Mouse (Mus musculus) kidney, adult 2 months (tissue): ENCODE measurements at regions not wholly inside any gene's neighbourhood (a gene's known extent, or its start where the extent isn't known, plus 50 kb on each side); places are given as distances from the start of the nearest gene placed in this dataset.

ENCODE experiments used
- DNase-seq: peaks from one replicate; pipeline ENCODE4 v3.0.0; 2021
- H3K27ac ChIP-seq: fragments of 200-500 bp; 2 replicates; pipeline ENCODE4 v1.5.1; 2012; ENCODE audit warnings: low read depth, low read length, control low read depth, inconsistent platforms; ENCODE audit not compliant: insufficient read depth
- H3K27me3 ChIP-seq: fragments of 200-500 bp; replicated peaks from 2 replicates; pipeline ENCODE4 v1.6.1; 2012; ENCODE audit warnings: mild to moderate bottlenecking, moderate library complexity, low read length, inconsistent platforms; ENCODE audit not compliant: control insufficient read depth, insufficient read depth
- H3K36me3 ChIP-seq: fragments of 200-500 bp; 2 replicates; pipeline ENCODE4 v1.6.1; 2012; ENCODE audit warnings: mild to moderate bottlenecking, moderate library complexity, low read length, inconsistent platforms; ENCODE audit not compliant: control insufficient read depth, insufficient read depth
- H3K4me1 ChIP-seq: fragments of 200-500 bp; 2 replicates; pipeline ENCODE4 v1.6.1; 2011; ENCODE audit warnings: low read length; ENCODE audit not compliant: control insufficient read depth, insufficient read depth
- H3K4me3 ChIP-seq: fragments of 200-500 bp; 2 replicates; pipeline ENCODE4 v1.5.1; 2011; ENCODE audit warnings: mild to moderate bottlenecking, low read depth, low read length, control low read depth; ENCODE audit not compliant: insufficient read depth
- CTCF ChIP-seq: fragments of 200-500 bp; conservative IDR thresholded peaks from 2 replicates; pipeline ENCODE4 v1.5.1; 2011; ENCODE audit warnings: low read depth, mild to moderate bottlenecking, control low read depth, low read length, moderate library complexity, mixed read lengths; ENCODE audit not compliant: insufficient read depth, insufficient read length
- POLR2A ChIP-seq: fragments of 200-500 bp; IDR thresholded peaks from one replicate; pipeline ENCODE4 v1.6.1; 2011; ENCODE audit warnings: low read depth, low read length, control low read depth
- WGBS: fragments of 180-500 bp; shearing (Covaris S2); methylation state at CpG from one replicate; pipeline ENCODE4 v1.1.7; 2018; 5-methylcytosine and 5-hydroxymethylcytosine counted together

DNA sequence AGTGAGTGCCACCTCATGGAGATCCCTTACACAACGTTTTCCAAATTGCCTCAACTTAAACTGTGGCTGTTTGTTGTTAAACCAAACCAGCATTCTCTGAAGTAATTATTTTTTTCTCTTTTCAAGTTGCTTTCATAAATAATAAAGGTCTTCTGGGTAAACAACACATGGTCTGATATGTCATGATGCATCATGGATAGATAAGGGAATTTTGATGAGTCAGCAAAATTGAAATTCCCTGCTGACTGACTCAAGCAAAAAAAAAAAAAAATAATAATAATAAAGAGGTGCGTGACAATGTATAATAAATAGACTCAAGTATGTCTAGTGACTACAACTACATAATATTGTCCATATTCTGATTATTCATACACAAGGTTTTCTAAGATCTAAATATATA, 201.8 kb downstream of the Adgb start:
- WGBS: 85% methylated on average over 2 of the region's 2 CpGs

DNA sequence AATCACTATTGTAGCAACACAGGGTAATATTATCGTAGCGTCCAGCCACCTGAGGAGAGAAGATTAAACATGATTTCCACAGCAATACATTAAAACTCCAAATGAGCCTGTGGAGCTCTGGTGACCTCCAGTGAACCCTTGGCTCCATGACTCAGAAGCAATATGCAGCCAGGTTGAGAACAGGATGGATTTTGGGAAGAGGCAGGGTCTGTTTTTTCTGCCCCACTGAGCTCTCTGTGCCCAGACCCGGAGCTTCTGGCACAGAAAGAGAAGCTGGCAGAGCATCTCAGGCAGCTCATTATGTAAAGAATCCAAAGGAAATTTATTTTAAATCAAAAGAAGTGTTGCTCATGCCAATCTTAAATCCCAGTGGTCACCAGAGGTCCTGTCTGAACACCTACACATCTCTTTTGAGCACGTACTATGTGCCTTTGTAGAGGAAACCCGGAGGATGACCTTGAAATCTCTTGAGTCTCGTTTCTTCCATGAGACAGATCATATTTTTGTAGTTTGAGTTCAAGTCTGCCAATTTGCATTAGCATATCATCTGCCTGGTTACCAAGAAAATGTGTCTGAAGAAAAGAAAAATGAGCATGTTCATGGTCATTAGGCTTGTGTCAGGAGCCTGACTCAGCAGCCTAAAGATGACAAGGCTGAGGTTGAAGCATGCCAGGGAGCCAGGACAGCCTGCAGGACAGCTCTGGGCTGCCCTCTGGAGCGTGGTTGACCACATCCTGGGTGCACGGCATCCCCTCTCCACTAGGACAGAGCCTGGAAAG, 219.4 kb downstream of the Adgb start:
- Histone ChIP-seq H3K36me3 (no peaks in the 10 kb centered on the region), H3K4me1 (no peaks in the 10 kb centered on the region), H3K27ac (no peak overlapping the region), H3K27me3 (no peaks in the 10 kb centered on the region), H3K4me3 (no peak overlapping the region)
- 69% methylated on average over 8 of the region's 8 CpGs for WGBS
- DNase-seq: no peak
- TF ChIP-seq POLR2A (no peak), CTCF (0 out of 2 replicates have a peak, but pooled peaks have one; percentile 8)

More for the DNA sequence above, 201.8 kb downstream of the Adgb start:
- Histone ChIP-seq H3K4me3 (no peak overlapping the region), H3K27ac (no peak overlapping the region), H3K4me1 (no peaks in the 10 kb centered on the region), H3K36me3 (no peaks in the 10 kb centered on the region), H3K27me3 (no peaks in the 10 kb centered on the region)
- DNase-seq: no peak
- TF ChIP-seq POLR2A (no peak), CTCF (no peak)

DNA sequence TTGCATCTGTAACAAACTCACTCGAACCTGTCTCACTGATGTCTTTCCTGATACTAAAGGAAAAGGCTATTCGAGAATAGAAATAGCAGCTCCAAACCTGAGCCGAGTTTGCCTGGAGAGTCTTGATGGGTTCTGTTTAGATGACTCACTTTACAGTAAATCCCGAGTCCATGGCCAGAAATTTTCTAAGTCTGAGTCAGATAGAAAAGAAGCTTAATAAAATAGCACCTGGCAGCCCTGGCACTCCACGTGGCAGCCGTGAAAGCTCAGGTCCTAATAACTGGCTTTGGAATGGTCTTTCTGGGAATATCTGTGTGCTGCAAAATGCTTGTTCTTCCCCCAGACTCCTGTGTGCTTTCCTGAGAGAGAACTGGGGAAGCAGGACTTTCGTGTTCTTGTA, 220.0 kb downstream of the Adgb start:
- H3K4me3 ChIP-seq: no peak overlapping the region
- TF ChIP-seq POLR2A (no peak), CTCF (no peak)
- DNase-seq: no peak
- no peaks in the 10 kb centered on the region for H3K27me3 ChIP-seq
- H3K4me1 ChIP-seq: no peaks in the 10 kb centered on the region
- 71% methylated on average over 7 of the region's 7 CpGs for WGBS
- H3K27ac ChIP-seq: no peak overlapping the region
- H3K36me3 ChIP-seq: no peaks in the 10 kb centered on the region

DNA sequence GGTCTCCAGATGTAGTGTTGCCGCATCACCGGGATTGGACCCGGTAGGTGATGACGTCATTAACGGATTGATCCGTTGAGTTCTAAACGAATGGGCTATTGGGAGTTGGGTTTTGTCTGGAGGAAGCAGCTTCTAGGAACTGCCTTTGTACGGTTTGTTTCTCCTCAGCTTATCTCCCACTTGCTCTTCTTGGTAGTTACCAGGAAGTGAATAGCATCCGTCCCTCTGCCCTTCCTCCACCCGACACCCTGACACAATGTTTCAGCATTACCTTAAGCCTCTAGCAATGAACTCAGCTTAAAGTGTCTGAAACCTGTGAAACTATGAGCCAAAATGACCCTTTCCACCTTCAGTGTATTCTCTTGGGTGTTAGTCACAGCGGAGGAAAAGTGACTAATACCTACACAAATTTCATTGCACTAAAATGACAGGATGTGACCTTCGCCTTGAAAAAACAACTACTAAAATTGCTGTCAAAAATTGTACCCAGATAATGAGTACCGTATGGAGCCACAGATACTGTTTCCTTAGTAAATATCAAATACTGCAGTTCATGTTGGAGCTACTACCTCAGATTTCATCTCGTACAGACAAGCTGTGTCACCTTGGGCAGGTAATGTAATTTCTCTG, 237.1 kb downstream of the Adgb start:
- WGBS: 86% methylated on average over 14 of the region's 14 CpGs
- no peaks in the 10 kb centered on the region for H3K36me3 ChIP-seq
- no peaks in the 10 kb centered on the region for H3K27me3 ChIP-seq
- H3K4me1 ChIP-seq: no peaks in the 10 kb centered on the region
- H3K27ac ChIP-seq: no peak overlapping the region
- H3K4me3 ChIP-seq: no peak overlapping the region
- no peak for DNase-seq
- no peak for TF ChIP-seq POLR2A
- TF ChIP-seq CTCF: no peak

DNA sequence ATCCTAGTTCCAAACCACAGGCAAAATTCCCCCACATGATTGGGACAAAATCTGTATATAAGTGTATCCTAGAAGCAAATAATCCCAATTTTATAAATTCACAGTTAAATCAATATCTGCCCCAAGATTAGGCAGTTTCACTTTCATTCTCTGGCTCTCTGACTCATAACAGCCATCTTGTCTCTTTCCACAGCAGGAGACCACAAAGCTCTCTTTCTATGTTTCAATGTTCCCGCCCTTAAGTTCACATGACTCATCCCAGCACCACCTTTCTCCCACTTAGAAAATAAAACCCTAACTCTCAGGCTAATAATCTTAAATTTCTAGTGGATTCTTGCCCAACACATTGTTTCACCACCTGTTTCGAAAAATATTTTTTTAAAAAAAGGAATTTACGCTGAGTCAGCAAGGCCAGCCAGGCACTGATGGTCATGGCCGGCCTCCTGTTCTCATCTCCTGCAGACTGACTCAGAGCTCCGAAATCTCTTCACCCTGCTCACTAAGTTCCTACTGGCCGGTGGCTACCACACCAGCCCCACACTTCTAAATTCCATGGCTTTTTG, 247.5 kb downstream of the Adgb start:
- no peak for DNase-seq
- Histone ChIP-seq H3K27me3 (no peaks in the 10 kb centered on the region), H3K4me3 (no peak overlapping the region), H3K36me3 (no peaks in the 10 kb centered on the region), H3K27ac (no peak overlapping the region), H3K4me1 (no peaks in the 10 kb centered on the region)
- TF ChIP-seq POLR2A (no peak), CTCF (no peak)
- WGBS: 95% methylated on average over 6 of the region's 6 CpGs

DNA sequence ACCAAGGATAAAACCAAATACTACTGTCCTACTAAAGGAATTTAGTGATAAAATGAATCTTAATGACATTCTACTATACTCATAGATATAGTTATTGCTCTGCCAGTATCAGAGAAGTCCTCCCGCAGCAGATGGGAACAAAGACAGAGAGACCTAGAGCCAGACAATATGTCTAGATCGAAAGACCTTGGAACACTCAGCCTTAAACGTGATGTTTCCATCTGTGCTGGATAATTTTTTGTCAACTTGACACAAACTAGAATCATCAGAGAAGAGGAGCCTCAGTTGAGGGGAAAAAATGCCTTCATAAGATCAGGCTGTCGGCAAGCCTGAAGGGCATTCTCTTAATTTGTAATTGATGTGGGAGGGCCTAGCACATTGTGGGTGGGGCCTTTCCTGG, 252.4 kb downstream of the Adgb start:
- no peak for TF ChIP-seq POLR2A
- TF ChIP-seq CTCF: no peak
- WGBS: 90% methylated on average over 4 of the region's 4 CpGs

DNA sequence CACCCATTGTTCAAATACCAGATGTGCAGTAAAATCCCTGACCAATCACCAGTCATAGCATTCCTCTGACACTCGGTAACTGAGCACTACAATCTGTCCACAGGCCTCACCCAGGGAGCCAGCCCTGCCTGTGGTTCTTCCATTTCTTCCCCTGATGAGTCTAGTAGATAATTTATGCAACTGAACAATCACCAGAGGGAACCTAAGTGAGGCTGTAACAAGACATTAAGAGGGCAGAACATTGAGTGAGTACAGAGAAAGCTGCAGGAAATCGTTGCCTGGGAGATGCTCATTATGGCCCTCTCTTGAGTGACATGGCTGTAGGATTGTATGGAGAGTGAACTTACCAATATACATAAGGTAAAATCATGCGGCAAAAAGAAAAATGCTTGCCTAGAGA, 255.2 kb downstream of the Adgb start:
- TF ChIP-seq POLR2A: no peak
- TF ChIP-seq CTCF: no peak
- Histone ChIP-seq H3K27ac (no peak overlapping the region), H3K4me1 (no peaks in the 10 kb centered on the region), H3K4me3 (no peak overlapping the region), H3K27me3 (no peaks in the 10 kb centered on the region), H3K36me3 (no peaks in the 10 kb centered on the region)
- DNase-seq: no peak
- 79% methylated on average over 3 of the region's 3 CpGs for WGBS

More for the DNA sequence above, 252.4 kb downstream of the Adgb start:
- no peak overlapping the region for H3K4me3 ChIP-seq
- no peaks in the 10 kb centered on the region for H3K4me1 ChIP-seq
- no peak for DNase-seq
- no peak overlapping the region for H3K27ac ChIP-seq
- H3K27me3 ChIP-seq: no peaks in the 10 kb centered on the region
- H3K36me3 ChIP-seq: no peaks in the 10 kb centered on the region
